18 mouse cellular contexts compared by ENCODE assay signal in the genomic region with DNA sequence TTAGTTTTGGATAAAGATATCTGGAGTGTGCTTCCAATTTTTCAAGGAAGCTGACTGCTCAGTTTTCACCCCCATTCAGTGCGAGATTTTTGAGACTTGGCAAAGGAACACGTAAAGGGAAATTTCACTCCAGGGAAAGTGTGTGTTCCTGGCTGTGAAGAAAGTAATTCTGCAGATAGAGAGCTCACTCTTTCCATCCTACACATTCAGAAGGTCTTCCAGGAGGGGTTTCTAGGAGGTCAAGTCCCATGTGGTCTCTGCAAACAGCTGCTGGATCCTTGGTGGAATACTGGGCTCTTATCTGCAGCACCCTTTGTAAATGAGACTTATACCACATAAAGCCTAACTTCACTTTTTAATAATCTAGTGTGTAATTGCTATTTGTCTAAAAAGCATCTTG.
DNase-seq lines count a peak whose midpoint lies in the region; ATAC-seq lines count a peak whose summit lies in the region.
"Had no signal": no experiment of that assay in that cellular context is flagged by ENCODE, and none has a peak within 500 bp of the region (broad histone marks: within the 10 kb centered on the region; RNA-seq: fewer than 3 reads in every experiment).

No protein-coding gene starts in this region.

- DNase-seq in frontal cortex, postnatal 25 days (ENCODE audit: low spot score in 2 of 2): no peak
- peak; percentile 1 to 2 for DNase-seq in right cerebral cortex, adult 2 months (ENCODE audit: low spot score in 2 of 2)
- DNase-seq in right cerebral cortex, postnatal 25 days: no peak
- peak; percentile 29 for DNase-seq in telencephalon, adult 2 months (ENCODE audit: low read depth, low spot score)
- DNase-seq in yolk sac, embryonic 10.5 days (ENCODE audit: low spot score): no peak
- DNase-seq: adrenal gland, adult 8-10 months; adrenal gland, postnatal 25 days; cerebellum, adult 18-20 months; cerebellum, adult 9-10 months; cerebellum, postnatal 14 days; gastrocnemius, postnatal 25 days; heart, adult 18-20 months; heart, postnatal 36 days had no signal

- peak; percentile 38; the same call in 1 of the 2 replicates for ATAC-seq in frontal cortex, adult (ENCODE audit: low TSS enrichment)
- ATAC-seq: activated CD4-positive, CD25-positive, alpha-beta regulatory T cell, adult 4 months; forebrain, embryonic 16.5 days; hindbrain, embryonic 16.5 days; intestine, embryonic 16.5 days had no signal

Comparison
In these comparisons a context has a peak if more than half of its experiments do, and no peak if none do; other contexts are left out.
1. DNase-seq: peak in right cerebral cortex, adult 2 months (2 of 2) and telencephalon, adult 2 months (single experiment); none in frontal cortex, postnatal 25 days (0 of 2), right cerebral cortex, postnatal 25 days (single experiment) and yolk sac, embryonic 10.5 days (single experiment).